Mouse (Mus musculus) embryo, embryonic 9.5 days (tissue): ENCODE results near the gene Cd2bp2.
"Not testable (repeated sequence)": the region's sequence is repeated elsewhere in the genome, so short reads cannot be mapped to it uniquely, and the experiment has no call there.

Experiments used
- DNase-seq: peaks from one replicate; pipeline ENCODE4 v3.0.0-alpha.2; 2017; ENCODE audit errors: extremely low spot score

Gene Cd2bp2

GRCm38 (mm10) chr7:127190672-127191071 is 5.2 kb downstream of the Cd2bp2 start:
- DNase-seq: no peak

GRCm38 (mm10) chr7:127188305-127189276 is 7.3 kb downstream of the Cd2bp2 start:
- no peak for DNase-seq

DNA sequence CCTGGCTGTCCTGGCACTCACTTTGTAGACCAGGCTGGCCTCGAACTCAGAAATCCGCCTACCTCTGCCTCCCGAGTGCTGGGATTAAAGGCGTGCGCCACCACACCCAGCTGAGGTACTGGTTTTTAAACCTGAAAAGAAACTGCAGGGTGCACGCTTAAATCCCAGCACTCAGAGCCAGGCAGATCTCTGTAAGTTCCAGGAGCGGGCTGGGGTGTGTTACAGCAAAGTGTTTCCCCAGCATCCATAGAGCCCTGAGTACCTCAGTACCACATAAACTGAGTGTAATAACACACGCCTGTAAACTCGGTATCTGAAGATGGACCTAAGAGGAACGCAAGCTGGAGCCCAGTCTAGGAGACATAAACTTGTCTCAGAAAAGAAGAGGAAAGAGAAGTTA is 8.5 kb downstream of the Cd2bp2 start:
- DNase-seq: no peak

DNA sequence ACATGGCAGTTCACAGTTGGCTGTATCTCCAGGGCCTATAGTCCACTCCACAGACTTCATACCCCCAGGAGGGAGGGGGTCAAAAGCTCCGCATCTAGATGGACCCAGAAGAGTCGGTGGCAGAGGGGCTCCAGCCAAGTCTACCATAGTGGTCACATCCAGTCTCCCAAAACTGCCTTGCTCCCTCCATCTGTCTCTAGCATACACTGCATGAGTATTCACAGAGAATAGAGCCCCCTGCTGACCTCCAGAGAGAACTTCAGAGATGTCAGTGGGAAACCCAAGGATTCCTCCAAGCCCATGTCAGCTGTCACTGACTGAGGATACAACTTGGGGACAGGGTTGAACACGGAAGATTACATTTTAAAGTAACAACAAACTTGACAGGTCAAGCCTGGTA is 10.2 kb downstream of the Cd2bp2 start:
- no peak for DNase-seq

DNA sequence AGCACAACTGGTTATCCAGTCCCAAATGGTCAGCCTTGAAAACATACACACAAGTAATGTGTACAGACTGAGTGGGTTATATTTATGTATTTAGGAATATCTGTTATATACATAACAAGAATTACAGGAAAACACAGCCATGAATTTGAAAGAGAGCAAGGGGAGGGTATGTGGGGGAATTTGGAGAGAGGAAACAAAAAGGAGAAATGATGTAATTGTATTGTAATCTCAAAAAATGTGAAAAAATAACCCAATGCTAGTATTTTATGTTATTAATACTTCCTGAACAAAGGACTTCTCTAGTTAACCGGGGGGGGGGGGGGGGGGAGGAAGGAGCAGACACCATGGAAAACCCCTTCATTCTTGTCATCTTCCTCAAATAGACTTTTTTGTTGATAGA is 11.1 kb downstream of the Cd2bp2 start:
- no peak for DNase-seq

DNA sequence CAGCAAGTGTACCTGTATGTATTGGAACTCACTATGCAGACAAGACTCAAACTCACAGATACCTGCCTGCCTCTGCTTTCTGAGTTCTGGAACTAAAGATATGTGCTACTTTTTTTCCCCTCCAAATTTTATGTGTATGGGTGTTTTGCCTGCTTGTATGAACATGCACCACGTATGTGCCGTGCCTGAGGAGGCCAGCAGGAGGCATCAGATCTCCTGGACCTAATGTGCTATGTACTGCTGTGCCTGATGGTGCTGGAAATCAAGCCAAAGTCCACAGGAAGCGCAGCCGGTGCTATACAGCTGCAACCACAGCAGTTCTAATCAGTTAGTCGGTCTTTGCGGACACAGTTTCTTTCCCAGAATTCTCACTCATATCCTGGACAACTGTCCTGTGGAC is 12.0 kb downstream of the Cd2bp2 start:
- no peak for DNase-seq

- no peak for DNase-seq
Observed at GRCm38 (mm10) chr7:127183345-127183744, 12.5 kb downstream of the Cd2bp2 start.

DNA sequence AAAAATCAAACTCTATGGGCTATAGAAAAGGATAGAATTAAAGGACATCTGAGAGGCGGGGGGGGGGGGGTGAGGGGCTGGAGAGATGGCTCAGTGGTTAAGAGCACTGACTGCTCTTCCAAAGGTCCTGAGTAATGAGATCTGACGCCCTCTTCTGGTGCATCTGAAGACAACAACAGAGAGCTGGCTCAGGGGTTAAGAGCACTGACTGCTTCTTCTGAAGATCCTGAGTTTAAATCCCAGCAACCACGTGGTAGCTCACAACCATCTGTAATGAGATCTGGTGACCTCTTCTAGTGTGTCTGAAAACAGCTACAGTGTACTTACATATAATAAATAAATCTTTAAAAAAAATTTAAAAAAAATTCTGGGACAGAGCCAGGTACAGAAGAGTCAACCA is 14.1 kb downstream of the Cd2bp2 start:
- DNase-seq: not testable (repeated sequence)

DNA sequence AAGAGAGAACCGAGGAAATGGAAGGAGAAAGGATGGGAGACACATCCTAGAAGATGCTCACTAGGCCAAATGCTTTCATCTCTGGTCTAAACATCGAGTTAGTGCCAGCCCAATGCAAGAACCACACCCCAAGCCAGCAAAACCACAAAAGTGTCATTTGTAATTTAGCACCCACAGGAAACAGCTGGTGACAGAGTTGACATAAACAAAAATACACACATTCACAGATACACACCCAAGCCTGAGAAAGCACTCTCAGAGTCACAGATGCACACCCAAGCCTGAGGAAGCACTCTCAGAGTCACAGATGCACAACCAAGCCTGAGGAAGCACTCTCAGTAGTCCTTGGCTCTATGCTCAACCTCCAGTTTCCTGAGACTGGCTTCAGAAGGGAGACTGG is 15.1 kb downstream of the Cd2bp2 start:
- DNase-seq: no peak

DNA sequence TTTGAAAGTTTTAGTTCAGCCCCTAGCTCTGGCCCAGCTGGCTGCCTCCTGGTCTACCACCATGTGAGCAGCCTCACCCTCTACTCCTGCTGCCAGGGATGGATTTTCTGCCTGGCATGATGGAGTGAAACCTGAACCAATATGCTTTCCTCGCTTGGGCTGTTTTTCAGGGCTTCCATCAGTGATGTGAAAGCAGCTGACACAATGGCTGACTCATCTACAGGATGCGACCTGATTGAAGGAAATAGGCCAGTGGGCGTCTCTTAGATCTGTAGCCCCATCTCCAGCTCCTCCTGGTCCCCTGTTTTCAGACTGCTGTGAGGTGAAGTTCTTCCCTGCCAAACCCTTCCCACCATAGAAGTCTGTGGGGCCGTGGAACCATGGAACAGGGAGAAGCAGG is 18.9 kb downstream of the Cd2bp2 start:
- DNase-seq: no peak

GRCm38 (mm10) chr7:127166501-127166900 is 29.3 kb downstream of the Cd2bp2 start:
- no peak for DNase-seq

GRCm38 (mm10) chr7:127165607-127166493 is 30.0 kb downstream of the Cd2bp2 start:
- DNase-seq: no peak

DNA sequence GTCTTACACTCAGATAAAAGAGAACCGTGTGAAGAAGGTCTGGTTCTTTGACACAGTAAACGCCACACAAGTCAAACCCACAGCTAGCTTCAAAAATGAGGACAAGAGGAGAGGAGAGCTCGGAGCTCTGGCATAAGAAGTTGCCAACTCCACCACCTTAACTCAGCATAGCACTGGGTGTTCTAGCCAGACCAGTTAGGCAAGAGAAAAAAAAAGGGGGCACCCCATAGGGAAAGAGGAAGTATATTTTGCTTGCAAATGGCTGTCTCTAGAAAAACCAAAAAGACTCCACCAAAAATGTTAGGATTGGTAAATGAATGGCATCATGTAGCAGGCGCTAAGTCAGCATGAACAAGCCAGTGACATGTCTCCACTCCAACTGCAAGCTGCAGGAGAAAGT is 31.8 kb downstream of the Cd2bp2 start:
- no peak for DNase-seq

GRCm38 (mm10) chr7:127162546-127162945 is 33.3 kb downstream of the Cd2bp2 start:
- DNase-seq: no peak

GRCm38 (mm10) chr7:127157548-127157947 is 38.3 kb downstream of the Cd2bp2 start:
- DNase-seq: no peak

- no peak for DNase-seq
Observed at GRCm38 (mm10) chr7:127153477-127153876, 42.4 kb downstream of the Cd2bp2 start.

GRCm38 (mm10) chr7:127152464-127152863 is 43.4 kb downstream of the Cd2bp2 start:
- DNase-seq: no peak

DNA sequence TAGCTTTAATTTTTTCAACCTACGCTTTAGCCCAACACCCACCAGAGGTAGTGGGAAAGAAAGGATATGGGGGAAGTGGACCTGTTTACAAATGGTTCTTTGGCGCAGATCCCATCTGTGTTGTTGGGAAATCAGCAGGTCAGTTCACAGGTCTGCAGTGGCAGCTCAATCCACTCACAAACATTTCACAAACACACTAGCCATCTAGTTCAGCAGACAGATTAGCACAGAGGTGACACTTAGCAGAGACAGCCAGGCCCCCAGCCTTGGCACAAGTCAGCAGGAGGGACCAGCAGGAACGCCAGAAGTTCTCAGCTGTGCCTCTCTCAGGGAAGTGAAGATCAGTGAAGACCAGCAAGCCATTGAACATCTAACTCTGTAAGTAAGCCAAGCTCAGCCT is 47.9 kb downstream of the Cd2bp2 start:
- DNase-seq: no peak

DNA sequence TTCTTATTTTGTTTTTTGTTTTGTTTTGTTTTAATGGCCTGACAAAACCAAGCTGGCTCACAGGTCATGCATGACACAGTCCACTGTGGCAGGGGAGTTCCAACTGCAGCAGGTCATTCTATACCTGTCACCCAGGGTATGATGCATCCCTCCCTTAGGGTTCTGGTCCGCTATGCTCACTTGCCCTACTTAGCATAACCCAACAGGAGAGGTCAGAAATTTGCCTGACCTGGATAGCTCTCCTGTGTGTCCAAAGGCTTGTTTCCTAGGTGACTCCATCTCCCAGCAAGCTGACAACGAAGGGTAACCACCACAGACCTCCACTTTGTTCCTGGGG is 49.6 kb downstream of the Cd2bp2 start:
- no peak for DNase-seq

DNA sequence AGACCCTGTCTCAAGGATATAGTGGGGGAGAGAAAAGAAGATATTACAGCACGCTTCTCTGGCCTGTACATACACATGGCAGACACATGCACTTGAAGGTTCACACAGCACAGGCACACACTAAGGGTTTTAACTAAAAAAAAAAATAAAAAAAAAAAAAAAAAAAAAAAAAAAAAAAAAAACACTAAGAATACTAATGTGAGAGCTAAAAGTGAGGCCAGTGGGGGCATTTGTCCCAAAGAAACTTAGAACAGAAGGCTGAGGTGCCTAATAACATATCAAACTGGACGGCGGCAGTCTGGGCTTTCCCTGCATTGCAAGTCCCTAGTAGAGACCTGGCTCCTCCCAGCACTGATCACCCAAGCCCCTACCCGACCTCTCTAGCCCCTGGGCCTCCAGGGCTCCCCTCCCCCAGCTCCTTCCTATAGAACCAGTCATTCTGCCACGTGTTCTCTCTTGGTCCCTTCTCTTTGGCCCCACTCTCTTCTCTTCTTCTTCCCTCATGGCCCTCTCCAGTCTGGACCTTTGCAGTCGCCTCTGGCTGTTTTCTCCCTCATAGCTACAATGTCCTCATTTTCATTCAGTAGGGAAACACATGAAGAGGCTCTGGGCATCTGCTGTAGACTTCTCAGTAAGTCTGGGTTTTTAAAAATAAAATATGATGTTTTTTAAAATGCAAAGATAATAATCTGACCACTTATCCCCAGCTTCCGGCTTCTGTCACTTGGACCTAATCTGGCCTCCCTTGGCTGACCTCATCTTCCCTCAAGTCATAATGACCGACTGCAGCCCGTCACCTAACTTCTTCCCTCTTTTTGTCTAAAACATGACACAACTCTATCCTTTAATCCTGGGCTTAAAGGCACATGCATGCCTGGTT is 50.2 kb downstream of the Cd2bp2 start:
- peak; percentile 35 for DNase-seq

DNA sequence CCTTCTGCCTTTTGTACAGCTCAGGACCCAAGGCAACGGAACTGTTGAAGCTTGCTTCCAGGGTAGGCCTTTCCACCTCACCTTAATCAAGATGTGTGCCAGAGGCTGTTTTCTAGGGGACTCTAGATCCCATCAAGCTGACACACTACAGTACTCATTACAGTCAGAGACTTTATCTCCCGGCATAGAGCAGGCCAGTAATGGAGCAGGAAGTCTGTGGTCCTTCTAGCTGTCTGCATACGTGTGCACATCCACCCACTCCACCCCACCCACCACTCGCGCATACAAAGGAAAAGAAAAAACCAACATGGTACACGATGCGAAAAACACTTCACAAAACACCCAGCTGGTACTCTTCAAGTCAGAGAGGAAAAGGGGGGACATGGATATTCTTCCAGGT is 51.4 kb downstream of the Cd2bp2 start:
- DNase-seq: no peak

DNA sequence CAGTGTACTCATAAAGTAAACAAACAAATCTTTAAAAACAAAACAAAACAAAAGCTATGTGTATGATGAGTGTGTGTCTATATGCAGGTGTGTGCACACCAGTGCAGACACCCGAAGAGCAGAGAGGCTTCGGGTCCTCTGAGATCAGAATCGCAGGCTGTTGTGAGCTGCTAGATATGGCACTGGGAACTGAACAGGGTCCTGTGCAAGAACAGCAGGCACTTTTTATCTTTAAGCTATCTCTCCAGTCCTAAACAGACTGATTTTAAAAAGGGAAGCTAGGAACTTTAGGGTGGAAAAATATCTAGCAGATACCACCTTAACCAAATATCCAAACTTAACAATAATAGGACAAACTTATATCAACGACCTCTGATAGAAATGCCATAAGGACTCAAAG is 53.2 kb downstream of the Cd2bp2 start:
- no peak for DNase-seq
